Mouse (Mus musculus): ENCODE data around the gene Gm43064. TPM values are rescaled to one million over a fixed set of nuclear protein-coding genes. Genes with fewer than 3 reads are reported as not detected.

The Gm43064 gene
- polyA plus RNA-seq, 1 experiment from 2014 or later, result 0.30 TPM

DNA sequence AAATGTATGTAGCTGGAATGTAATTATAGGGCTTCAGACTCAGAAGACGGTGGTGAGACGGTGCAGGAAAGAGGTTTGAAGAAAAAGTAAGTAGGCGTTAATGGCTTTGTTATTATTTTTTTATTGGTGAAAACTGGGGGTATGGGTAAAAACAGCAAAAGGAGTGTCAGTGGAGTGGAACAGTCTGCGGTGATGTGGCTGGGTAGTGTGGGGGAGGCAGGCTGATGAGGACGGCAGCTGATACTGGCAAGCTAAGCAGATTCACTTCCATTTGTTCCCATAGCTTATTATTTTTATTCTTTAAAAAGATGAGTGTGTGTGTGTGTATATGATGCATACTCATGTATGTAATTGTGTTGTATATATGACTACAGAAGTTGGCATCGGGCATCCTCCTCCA is 42.1 kb downstream of the Gm43064 start:
- Histone ChIP-seq H3K9ac (ENCODE audit: low read length) (no peak overlapping the region), H3K27me3 (ENCODE audit: control insufficient read depth, insufficient read depth, low read length) (no peaks in the 10 kb centered on the region), H3K9me3 (ENCODE audit: control insufficient read depth, low read length) (no peaks in the 10 kb centered on the region), H3K27ac (replicated peaks) (no peak overlapping the region), H3K4me1 (replicated peaks; ENCODE audit: control insufficient read depth, insufficient read depth) (no peaks in the 10 kb centered on the region), H3K4me3 (ENCODE audit: low read depth, low read length) (no peak overlapping the region), H3K4me2 (replicated peaks; ENCODE audit: low read depth) (no peak overlapping the region), H3K36me3 (ENCODE audit: control insufficient read depth, insufficient read depth, low read length) (no peaks in the 10 kb centered on the region)
- ATAC-seq (ENCODE audit: low FRiP score, low TSS enrichment) (no peak), DNase-seq (ENCODE audit: low spot score) (no peak)
- WGBS, result 88% methylated on average over 6 of the region's 6 CpGs
- no peak for TF ChIP-seq CTCF (IDR thresholded peaks at IDR 0.05; ENCODE audit: low read depth)
- TF ChIP-seq EP300 (optimal IDR thresholded peaks at IDR 0.05), result no peak

DNA sequence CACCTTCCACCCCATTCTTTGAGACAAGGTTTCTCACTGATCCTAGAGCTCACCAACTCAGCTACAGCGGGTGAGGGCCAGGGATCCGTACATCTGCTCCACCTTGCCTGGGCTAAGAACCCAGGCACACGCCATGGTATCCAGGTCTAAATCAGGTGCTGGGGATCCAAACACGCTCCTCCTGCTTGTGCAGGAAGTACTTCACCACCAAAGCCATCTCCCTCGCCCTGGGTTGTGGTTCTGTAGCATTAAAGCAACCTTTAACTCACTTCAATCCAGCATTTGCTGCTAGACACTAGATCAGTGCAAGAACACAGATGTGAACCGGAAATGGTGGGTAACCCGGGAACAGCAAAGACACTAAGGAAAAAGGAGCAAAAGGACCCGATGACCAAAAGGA is 42.5 kb downstream of the Gm43064 start:
- no peak overlapping the region for H3K9ac ChIP-seq (ENCODE audit: low read length)
- H3K4me3 ChIP-seq (ENCODE audit: low read depth, low read length), result no peak overlapping the region
- 76% methylated on average over 8 of the region's 8 CpGs for WGBS
- DNase-seq (ENCODE audit: low spot score) (no peak), ATAC-seq (ENCODE audit: low FRiP score, low TSS enrichment) (no peak)
- H3K27ac ChIP-seq (replicated peaks), result no peak overlapping the region
- H3K4me2 ChIP-seq (replicated peaks; ENCODE audit: low read depth), result no peak overlapping the region
- H3K27me3 ChIP-seq (ENCODE audit: control insufficient read depth, insufficient read depth, low read length), result no peaks in the 10 kb centered on the region
- H3K9me3 ChIP-seq (ENCODE audit: control insufficient read depth, low read length), result no peaks in the 10 kb centered on the region
- H3K4me1 ChIP-seq (replicated peaks; ENCODE audit: control insufficient read depth, insufficient read depth), result no peaks in the 10 kb centered on the region
- TF ChIP-seq EP300 (optimal IDR thresholded peaks at IDR 0.05) (no peak), CTCF (IDR thresholded peaks at IDR 0.05; ENCODE audit: low read depth) (no peak)
- no peaks in the 10 kb centered on the region for H3K36me3 ChIP-seq (ENCODE audit: control insufficient read depth, insufficient read depth, low read length)

DNA sequence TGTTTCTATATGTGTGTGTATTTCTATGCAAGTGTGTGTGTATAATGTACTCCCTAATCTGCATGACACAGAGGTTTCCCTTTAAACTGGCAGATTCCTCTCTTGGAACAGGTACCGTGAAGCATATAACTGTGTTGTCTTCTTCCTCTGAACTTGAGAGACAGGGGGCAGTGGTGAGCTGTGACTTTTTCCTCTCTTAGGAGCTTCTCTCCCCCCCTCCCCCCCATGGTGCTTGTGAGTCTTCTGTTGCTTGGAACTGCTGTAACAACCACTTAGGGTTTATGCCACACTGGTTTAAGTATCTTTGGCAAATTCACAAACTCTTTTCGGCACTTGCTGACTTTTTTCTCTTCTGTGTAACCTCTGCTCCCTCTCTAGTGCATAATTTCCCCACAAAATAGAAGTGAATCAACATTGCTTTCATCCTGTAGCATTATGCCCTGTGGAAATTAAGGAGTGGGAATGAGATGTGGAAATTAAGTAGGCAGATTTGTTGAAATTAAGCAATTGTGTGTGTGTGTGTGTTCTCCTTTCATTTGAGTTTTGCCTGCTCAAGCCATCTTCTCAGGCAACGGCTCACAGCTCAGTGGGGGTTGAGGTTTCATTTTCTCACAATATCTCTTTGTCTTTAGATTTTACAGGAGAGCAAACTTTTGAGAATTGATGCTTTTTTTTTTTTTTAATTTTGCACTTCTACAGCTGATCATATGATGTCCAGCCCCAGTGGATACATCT is 43.4 kb downstream of the Gm43064 start:
- peak; percentile 20 for DNase-seq (ENCODE audit: low spot score)
- no peak overlapping the region for H3K4me2 ChIP-seq (replicated peaks; ENCODE audit: low read depth)
- H3K9me3 ChIP-seq (ENCODE audit: control insufficient read depth, low read length), result no peaks in the 10 kb centered on the region
- ATAC-seq (ENCODE audit: low FRiP score, low TSS enrichment), result no peak
- 59% methylated on average over 3 of the region's 3 CpGs for WGBS
- H3K9ac ChIP-seq (ENCODE audit: low read length), result no peak overlapping the region
- H3K36me3 ChIP-seq (ENCODE audit: control insufficient read depth, insufficient read depth, low read length), result no peaks in the 10 kb centered on the region
- no peaks in the 10 kb centered on the region for H3K4me1 ChIP-seq (replicated peaks; ENCODE audit: control insufficient read depth, insufficient read depth)
- H3K27me3 ChIP-seq (ENCODE audit: control insufficient read depth, insufficient read depth, low read length), result no peaks in the 10 kb centered on the region
- H3K27ac ChIP-seq (replicated peaks), result no peak overlapping the region
- H3K4me3 ChIP-seq (ENCODE audit: low read depth, low read length), result no peak overlapping the region
- TF ChIP-seq CTCF (IDR thresholded peaks at IDR 0.05; ENCODE audit: low read depth) (peak; percentile 67), EP300 (optimal IDR thresholded peaks at IDR 0.05) (no peak)

DNA sequence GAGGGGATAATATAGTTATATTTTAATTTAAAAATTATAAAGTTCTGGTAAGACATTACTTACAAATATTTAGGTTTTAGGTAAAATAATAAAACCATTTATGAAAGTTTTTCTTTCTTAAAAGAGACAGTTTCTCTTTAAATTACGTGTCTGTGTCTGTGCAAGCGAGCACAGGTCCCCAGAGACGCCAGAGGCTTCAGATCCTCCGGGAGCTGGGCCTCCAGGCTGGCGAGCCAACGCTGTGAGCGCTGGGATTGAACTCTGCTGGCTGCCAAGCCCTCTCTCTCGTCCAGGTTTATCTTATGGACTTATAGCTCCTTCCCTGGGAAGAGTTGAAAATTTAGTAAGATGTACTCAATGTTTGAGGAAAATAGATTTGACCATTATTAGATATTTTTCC is 44.4 kb downstream of the Gm43064 start:
- H3K27ac ChIP-seq (replicated peaks), result no peak overlapping the region
- H3K36me3 ChIP-seq (ENCODE audit: control insufficient read depth, insufficient read depth, low read length), result no peaks in the 10 kb centered on the region
- ATAC-seq (ENCODE audit: low FRiP score, low TSS enrichment) (no peak), DNase-seq (ENCODE audit: low spot score) (no peak)
- no peak overlapping the region for H3K4me3 ChIP-seq (ENCODE audit: low read depth, low read length)
- H3K4me2 ChIP-seq (replicated peaks; ENCODE audit: low read depth), result no peak overlapping the region
- no peaks in the 10 kb centered on the region for H3K27me3 ChIP-seq (ENCODE audit: control insufficient read depth, insufficient read depth, low read length)
- 52% methylated on average over 8 of the region's 8 CpGs for WGBS
- no peaks in the 10 kb centered on the region for H3K4me1 ChIP-seq (replicated peaks; ENCODE audit: control insufficient read depth, insufficient read depth)
- no peak overlapping the region for H3K9ac ChIP-seq (ENCODE audit: low read length)
- no peak for TF ChIP-seq CTCF (IDR thresholded peaks at IDR 0.05; ENCODE audit: low read depth)
- no peak for TF ChIP-seq EP300 (optimal IDR thresholded peaks at IDR 0.05)
- H3K9me3 ChIP-seq (ENCODE audit: control insufficient read depth, low read length), result no peaks in the 10 kb centered on the region

DNA sequence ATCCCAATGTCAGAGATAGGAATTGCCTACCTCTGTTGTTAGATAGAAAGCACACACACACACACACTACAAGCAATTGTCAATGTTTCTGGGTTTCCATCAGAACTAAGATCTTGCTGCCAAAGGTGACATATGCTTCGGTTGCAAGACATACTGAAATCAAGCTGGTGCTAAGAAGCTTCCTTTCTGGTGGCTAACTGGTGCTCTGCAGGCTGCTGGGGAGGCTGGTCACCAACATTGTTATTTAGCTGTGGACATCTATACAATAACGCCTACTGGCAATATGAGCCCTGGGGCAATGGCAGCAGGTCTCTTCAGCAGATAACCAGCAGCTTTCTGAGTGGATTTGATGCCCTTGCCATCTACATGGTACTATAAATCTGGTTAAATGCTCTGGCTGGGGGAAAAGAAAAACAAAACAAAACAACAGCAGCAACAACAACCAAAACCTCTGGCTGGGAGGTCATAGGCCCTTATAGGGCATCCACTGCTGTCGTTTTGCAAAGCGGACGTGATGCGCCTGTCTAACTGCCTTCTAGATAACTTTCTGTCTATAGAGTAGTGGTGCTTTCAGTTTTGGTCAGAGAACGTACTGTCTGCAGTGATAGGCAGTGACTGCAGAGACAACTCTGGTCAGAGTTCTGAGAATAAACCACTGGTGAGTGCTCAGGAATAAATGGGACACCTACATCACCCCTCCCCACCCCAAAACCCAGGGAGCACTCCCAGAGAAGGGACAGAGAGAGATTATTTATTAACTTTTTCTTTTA is 47.8 kb downstream of the Gm43064 start:
- no peaks in the 10 kb centered on the region for H3K36me3 ChIP-seq (ENCODE audit: control insufficient read depth, insufficient read depth, low read length)
- no peaks in the 10 kb centered on the region for H3K9me3 ChIP-seq (ENCODE audit: control insufficient read depth, low read length)
- no peak overlapping the region for H3K27ac ChIP-seq (replicated peaks)
- ATAC-seq (ENCODE audit: low FRiP score, low TSS enrichment) (no peak), DNase-seq (ENCODE audit: low spot score) (no peak)
- no peak overlapping the region for H3K4me3 ChIP-seq (ENCODE audit: low read depth, low read length)
- no peak overlapping the region for H3K4me2 ChIP-seq (replicated peaks; ENCODE audit: low read depth)
- TF ChIP-seq CTCF (IDR thresholded peaks at IDR 0.05; ENCODE audit: low read depth), result no peak
- no peak for TF ChIP-seq EP300 (optimal IDR thresholded peaks at IDR 0.05)
- H3K4me1 ChIP-seq (replicated peaks; ENCODE audit: control insufficient read depth, insufficient read depth), result no peaks in the 10 kb centered on the region
- H3K9ac ChIP-seq (ENCODE audit: low read length), result no peak overlapping the region
- 86% methylated on average over 7 of the region's 7 CpGs for WGBS
- no peaks in the 10 kb centered on the region for H3K27me3 ChIP-seq (ENCODE audit: control insufficient read depth, insufficient read depth, low read length)

DNA sequence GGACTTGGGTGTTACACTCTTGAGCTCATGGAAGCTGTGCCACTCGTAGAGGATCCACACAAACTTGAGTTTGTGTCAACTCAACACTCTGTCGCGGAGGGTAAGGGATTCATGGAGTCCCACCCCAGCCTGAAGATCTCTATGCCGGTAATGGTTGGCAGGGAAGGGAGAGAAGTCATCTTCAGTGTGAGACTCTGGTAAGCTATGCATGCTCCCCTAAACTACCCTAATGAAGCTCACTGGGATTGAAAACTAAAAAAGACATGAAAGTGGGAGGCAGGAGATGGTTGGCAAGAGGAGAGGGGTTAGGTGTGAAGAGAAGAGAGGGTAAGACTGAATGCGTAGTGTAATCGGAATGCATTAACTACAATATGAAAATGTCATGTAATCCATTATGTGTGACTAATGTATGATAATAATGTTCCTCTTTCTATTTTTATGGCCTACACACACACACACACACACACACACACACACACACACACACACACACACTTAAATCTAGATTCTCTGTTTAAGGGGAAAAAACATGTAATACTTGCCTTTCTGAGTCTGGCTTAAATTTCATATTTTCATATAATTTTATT is 48.7 kb downstream of the Gm43064 start:
- Histone ChIP-seq H3K9ac (ENCODE audit: low read length) (no peak overlapping the region), H3K27me3 (ENCODE audit: control insufficient read depth, insufficient read depth, low read length) (no peaks in the 10 kb centered on the region), H3K36me3 (ENCODE audit: control insufficient read depth, insufficient read depth, low read length) (no peaks in the 10 kb centered on the region), H3K9me3 (ENCODE audit: control insufficient read depth, low read length) (no peaks in the 10 kb centered on the region), H3K4me3 (ENCODE audit: low read depth, low read length) (no peak overlapping the region), H3K27ac (replicated peaks) (no peak overlapping the region), H3K4me2 (replicated peaks; ENCODE audit: low read depth) (no peak overlapping the region), H3K4me1 (replicated peaks; ENCODE audit: control insufficient read depth, insufficient read depth) (no peaks in the 10 kb centered on the region)
- no peak for TF ChIP-seq CTCF (IDR thresholded peaks at IDR 0.05; ENCODE audit: low read depth)
- no peak for TF ChIP-seq EP300 (optimal IDR thresholded peaks at IDR 0.05)
- 89% methylated on average over 6 of the region's 6 CpGs for whole genome bisulfite sequencing
- DNase-seq (ENCODE audit: low spot score), result no peak
- ATAC-seq (ENCODE audit: low FRiP score, low TSS enrichment), result no peak

All from stomach, postnatal 0 days (tissue).